Mouse (Mus musculus): ENCODE measurements at regions not wholly inside any gene's neighbourhood (a gene's known extent, or its start where the extent isn't known, plus 50 kb on each side); places are given as distances from the start of the nearest gene placed in this dataset.
"Not testable (repeated sequence)": the region's sequence is repeated elsewhere in the genome, so short reads cannot be mapped to it uniquely, and the experiment has no call there.

- no peak overlapping the region for H3K9ac ChIP-seq
- no peaks in the 10 kb centered on the region for H3K36me3 ChIP-seq
- H3K9me3 ChIP-seq (replicated peaks): no peaks in the 10 kb centered on the region
- 34% methylated on average over 4 of the region's 4 CpGs for WGBS (ENCODE audit: insufficient replicate concordance)
- H3K4me1 ChIP-seq (replicated peaks): no peaks in the 10 kb centered on the region
- no peak overlapping the region for H3K27ac ChIP-seq
- H3K4me2 ChIP-seq: no peak overlapping the region
- no peak for DNase-seq
- H3K4me3 ChIP-seq (replicated peaks): no peak overlapping the region
- H3K27me3 ChIP-seq: no peaks in the 10 kb centered on the region
- ATAC-seq (ENCODE audit: low read depth): no peak
Observed at GRCm38 (mm10) chr3:79002173-79002848, 284.0 kb downstream of the Rapgef2 start.

- Histone ChIP-seq H3K4me2 (no peak overlapping the region), H3K27ac (no peak overlapping the region), H3K27me3 (no peaks in the 10 kb centered on the region), H3K9me3 (replicated peaks) (no peaks in the 10 kb centered on the region), H3K4me3 (replicated peaks) (no peak overlapping the region), H3K36me3 (no peaks in the 10 kb centered on the region), H3K9ac (no peak overlapping the region), H3K4me1 (replicated peaks) (no peaks in the 10 kb centered on the region)
- WGBS (ENCODE audit: insufficient replicate concordance): 53% methylated on average over 4 of the region's 4 CpGs
- ATAC-seq (ENCODE audit: low read depth) (no peak), DNase-seq (no peak)
Observed at GRCm38 (mm10) chr3:79001754-79002153, 284.6 kb downstream of the Rapgef2 start.

GRCm38 (mm10) chr3:79000293-79000692 is 286.0 kb downstream of the Rapgef2 start:
- H3K9ac ChIP-seq: no peak overlapping the region
- no peak overlapping the region for H3K27ac ChIP-seq
- ATAC-seq (ENCODE audit: low read depth) (no peak), DNase-seq (no peak)
- 67% methylated on average over 2 of the region's 2 CpGs for WGBS (ENCODE audit: insufficient replicate concordance)
- no peaks in the 10 kb centered on the region for H3K4me1 ChIP-seq (replicated peaks)
- no peak overlapping the region for H3K4me3 ChIP-seq (replicated peaks)
- H3K9me3 ChIP-seq (replicated peaks): no peaks in the 10 kb centered on the region
- no peaks in the 10 kb centered on the region for H3K27me3 ChIP-seq
- H3K4me2 ChIP-seq: no peak overlapping the region
- no peaks in the 10 kb centered on the region for H3K36me3 ChIP-seq

GRCm38 (mm10) chr3:78999803-79000202 is 286.5 kb downstream of the Rapgef2 start:
- Histone ChIP-seq H3K9ac (no peak overlapping the region), H3K4me1 (replicated peaks) (no peaks in the 10 kb centered on the region), H3K36me3 (no peaks in the 10 kb centered on the region), H3K4me2 (no peak overlapping the region), H3K9me3 (replicated peaks) (no peaks in the 10 kb centered on the region), H3K27ac (no peak overlapping the region), H3K4me3 (replicated peaks) (no peak overlapping the region), H3K27me3 (no peaks in the 10 kb centered on the region)
- ATAC-seq (ENCODE audit: low read depth): no peak
- no peak for DNase-seq
- 65% methylated on average over 3 of the region's 3 CpGs for WGBS (ENCODE audit: insufficient replicate concordance)

- Histone ChIP-seq H3K36me3 (no peaks in the 10 kb centered on the region), H3K27me3 (no peaks in the 10 kb centered on the region), H3K9ac (no peak overlapping the region), H3K9me3 (replicated peaks) (no peaks in the 10 kb centered on the region), H3K27ac (no peak overlapping the region), H3K4me3 (replicated peaks) (no peak overlapping the region), H3K4me1 (replicated peaks) (no peaks in the 10 kb centered on the region), H3K4me2 (no peak overlapping the region)
- WGBS (ENCODE audit: insufficient replicate concordance): 46% methylated on average over 2 of the region's 2 CpGs
- DNase-seq (no peak), ATAC-seq (ENCODE audit: low read depth) (no peak)
Observed at GRCm38 (mm10) chr3:78988120-78988519, 298.2 kb downstream of the Rapgef2 start.

GRCm38 (mm10) chr3:78986726-78987125 is 299.6 kb downstream of the Rapgef2 start:
- ATAC-seq (ENCODE audit: low read depth) (no peak), DNase-seq (no peak)
- no peaks in the 10 kb centered on the region for H3K27me3 ChIP-seq
- H3K4me2 ChIP-seq: no peak overlapping the region
- H3K9ac ChIP-seq: no peak overlapping the region
- no peaks in the 10 kb centered on the region for H3K36me3 ChIP-seq
- 58% methylated on average over 7 of the region's 7 CpGs for WGBS (ENCODE audit: insufficient replicate concordance)
- no peaks in the 10 kb centered on the region for H3K9me3 ChIP-seq (replicated peaks)
- no peak overlapping the region for H3K27ac ChIP-seq
- no peak overlapping the region for H3K4me3 ChIP-seq (replicated peaks)
- H3K4me1 ChIP-seq (replicated peaks): no peaks in the 10 kb centered on the region

- WGBS (ENCODE audit: insufficient replicate concordance): 61% methylated on average over 3 of the region's 3 CpGs
- no peak for DNase-seq
- no peak for ATAC-seq (ENCODE audit: low read depth)
Observed at GRCm38 (mm10) chr3:78981057-78981456, 305.3 kb downstream of the Rapgef2 start.

GRCm38 (mm10) chr3:78978781-78979180 is 307.5 kb downstream of the Rapgef2 start:
- ATAC-seq (ENCODE audit: low read depth): no peak
- Histone ChIP-seq H3K36me3 (no peaks in the 10 kb centered on the region), H3K4me3 (replicated peaks) (no peak overlapping the region), H3K4me2 (no peak overlapping the region), H3K27ac (no peak overlapping the region), H3K9ac (no peak overlapping the region), H3K4me1 (replicated peaks) (no peaks in the 10 kb centered on the region), H3K27me3 (no peaks in the 10 kb centered on the region), H3K9me3 (replicated peaks) (no peaks in the 10 kb centered on the region)
- DNase-seq: no peak
- WGBS (ENCODE audit: insufficient replicate concordance): 61% methylated on average over 4 of the region's 4 CpGs

More at GRCm38 (mm10) chr3:78981057-78981456, 305.3 kb downstream of the Rapgef2 start:
- no peak overlapping the region for H3K27ac ChIP-seq
- no peaks in the 10 kb centered on the region for H3K9me3 ChIP-seq (replicated peaks)
- no peak overlapping the region for H3K4me3 ChIP-seq (replicated peaks)
- H3K4me1 ChIP-seq (replicated peaks): no peaks in the 10 kb centered on the region
- no peak overlapping the region for H3K4me2 ChIP-seq
- H3K27me3 ChIP-seq: no peaks in the 10 kb centered on the region
- no peak overlapping the region for H3K9ac ChIP-seq
- H3K36me3 ChIP-seq: no peaks in the 10 kb centered on the region

GRCm38 (mm10) chr3:78966683-78967549 is 319.4 kb downstream of the Rapgef2 start:
- 0 out of 2 replicates have a peak overlapping the region, but pooled peaks have one; percentile 9 for H3K9ac ChIP-seq
- not testable (repeated sequence) for H3K27ac ChIP-seq
- ATAC-seq (ENCODE audit: low read depth): peak; percentile 84

GRCm38 (mm10) chr3:78964231-78964858 is 322.0 kb downstream of the Rapgef2 start:
- no peaks in the 10 kb centered on the region for H3K36me3 ChIP-seq
- H3K27me3 ChIP-seq: peaks cover 17% of the 10 kb centered on the region
- no peaks in the 10 kb centered on the region for H3K9me3 ChIP-seq (replicated peaks)
- no peak overlapping the region for H3K4me3 ChIP-seq (replicated peaks)
- DNase-seq: no peak
- H3K4me2 ChIP-seq: no peak overlapping the region
- no peaks in the 10 kb centered on the region for H3K4me1 ChIP-seq (replicated peaks)
- WGBS (ENCODE audit: insufficient replicate concordance): 34% methylated on average over 9 of the region's 9 CpGs
- no peak for ATAC-seq (ENCODE audit: low read depth)
- H3K27ac ChIP-seq: no peak overlapping the region
- H3K9ac ChIP-seq: no peak overlapping the region

More at GRCm38 (mm10) chr3:78966683-78967549, 319.4 kb downstream of the Rapgef2 start:
- H3K9me3 ChIP-seq (replicated peaks); DNase-seq; H3K4me1 ChIP-seq (replicated peaks); H3K36me3 ChIP-seq: not testable (repeated sequence)
- peak overlapping the region; percentile 42 for H3K4me3 ChIP-seq (replicated peaks)
- WGBS (ENCODE audit: insufficient replicate concordance): 4% methylated on average over 45 of the region's 57 CpGs
- H3K4me2 ChIP-seq: peak overlapping the region; percentile 59
- peaks cover 17% of the 10 kb centered on the region for H3K27me3 ChIP-seq

- no peaks in the 10 kb centered on the region for H3K9me3 ChIP-seq (replicated peaks)
- no peak overlapping the region for H3K27ac ChIP-seq
- DNase-seq: no peak
- no peak overlapping the region for H3K4me3 ChIP-seq (replicated peaks)
- 11% methylated on average over 1 of the region's 1 CpGs for WGBS (ENCODE audit: insufficient replicate concordance)
- H3K4me1 ChIP-seq (replicated peaks): no peaks in the 10 kb centered on the region
- no peak overlapping the region for H3K4me2 ChIP-seq
- 0 out of 2 replicates have a peak, but pooled peaks cover under 1% of the 10 kb centered on the region for H3K27me3 ChIP-seq
- ATAC-seq (ENCODE audit: low read depth): no peak
- H3K36me3 ChIP-seq: no peaks in the 10 kb centered on the region
- H3K9ac ChIP-seq: no peak overlapping the region
Observed at GRCm38 (mm10) chr3:78958781-78959180, 327.5 kb downstream of the Rapgef2 start.
